Mouse (Mus musculus) heart, embryonic 11.5 days (tissue): ENCODE measurements around the gene Gab2. TPM values are rescaled to one million over a fixed set of nuclear protein-coding genes. Genes with fewer than 3 reads are reported as not detected.
"Not testable (repeated sequence)": the region's sequence is repeated elsewhere in the genome, so short reads cannot be mapped to it uniquely, and the experiment has no call there.

Experiments
- ATAC-seq: fragments of 200-750 bp; cut with Nextera tagmentation; replicated peaks from 2 replicates; pipeline ENCODE4 v1.8.0; 2017; ENCODE audit warnings: moderate library complexity; ENCODE audit not compliant: insufficient number of reproducible peaks, low FRiP score, low TSS enrichment
- H3K27ac ChIP-seq: fragments of 300-500 bp; sonication (generic); 2 replicates; pipeline ENCODE4 v1.5.1; 2014; ENCODE audit warnings: mild to moderate bottlenecking, low read depth, low read length
- H3K27me3 ChIP-seq: fragments of 300-500 bp; sonication (generic); 2 replicates; pipeline ENCODE4 v1.6.1; 2014; ENCODE audit warnings: mild to moderate bottlenecking, low read length, mixed read lengths; ENCODE audit not compliant: control insufficient read depth, insufficient read depth
- H3K36me3 ChIP-seq: fragments of 300-500 bp; sonication (generic); 2 replicates; pipeline ENCODE4 v1.6.1; 2014; ENCODE audit warnings: mild to moderate bottlenecking, low read length, moderate library complexity, mixed read lengths; ENCODE audit not compliant: control insufficient read depth, insufficient read depth
- H3K4me1 ChIP-seq: fragments of 300-500 bp; sonication (generic); 2 replicates; pipeline ENCODE4 v1.6.1; 2014; ENCODE audit warnings: low read length; ENCODE audit not compliant: control insufficient read depth, insufficient read depth
- H3K4me2 ChIP-seq: fragments of 300-500 bp; sonication (generic); 2 replicates; pipeline ENCODE4 v1.6.1; 2014; ENCODE audit warnings: mild to moderate bottlenecking, moderate library complexity
- H3K4me3 ChIP-seq: fragments of 300-500 bp; sonication (generic); 2 replicates; pipeline ENCODE4 v1.5.1; 2014; ENCODE audit warnings: low read depth, low read length
- H3K9ac ChIP-seq: fragments of 300-500 bp; sonication (generic); 2 replicates; pipeline ENCODE4 v1.6.1; 2014; ENCODE audit warnings: mild to moderate bottlenecking, low read depth, low read length, moderate library complexity
- H3K9me3 ChIP-seq: fragments of 300-500 bp; sonication (generic); replicated peaks from 2 replicates; pipeline ENCODE4 v1.6.1; 2016; ENCODE audit warnings: low read length; ENCODE audit not compliant: control insufficient read depth
- WGBS: fragments of 180-500 bp; shearing (Covaris S2); extraction: QIAGEN DNeasy Blood & Tissue Kit; methylation state at CpG from one replicate; pipeline ENCODE4 v1.1.7; 2014; ENCODE audit not compliant: insufficient replicate concordance; 5-methylcytosine and 5-hydroxymethylcytosine counted together
- polyA plus RNA-seq: library from polyadenylated mRNA; unstranded; fragments of >200 nt; fragmentation: Nextera tagmentation; extraction: Ambion mirVana; gene quantifications from 2 replicates; pipeline ENCODE4 v1.2.1, GENCODE M21; 2014

Gene Gab2
- polyA plus RNA-seq, 1 experiment from 2014 or later, result 5.7 TPM

DNA sequence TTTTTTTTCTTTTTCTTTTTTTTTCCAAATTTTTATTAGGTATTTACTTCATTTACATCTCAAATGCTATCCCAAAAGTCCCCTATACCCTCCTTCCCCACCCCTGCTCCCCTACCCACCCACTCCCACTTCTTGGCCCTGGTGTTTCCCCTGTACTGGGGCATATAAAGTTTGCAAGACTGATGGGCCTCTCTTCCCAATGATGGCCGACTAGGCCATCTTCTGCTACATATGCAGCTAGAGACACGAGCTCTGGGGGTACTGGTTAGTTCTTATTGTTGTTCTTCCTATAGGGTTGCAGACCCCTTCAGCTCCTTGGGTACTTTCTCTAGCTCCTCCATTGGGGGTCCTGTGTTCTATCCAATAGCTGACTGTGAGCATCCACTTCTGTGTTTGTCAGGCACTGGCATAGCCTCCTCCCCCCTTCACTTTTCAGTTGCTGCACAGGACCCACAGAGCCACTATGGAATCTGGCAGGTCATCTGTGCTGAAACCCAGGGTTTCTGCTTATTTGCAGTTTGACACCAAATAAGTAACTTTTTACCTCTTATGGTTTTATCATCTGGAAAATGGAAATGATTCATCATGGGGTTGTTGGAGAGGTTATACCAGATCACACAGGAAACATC, 164.7 kb downstream of the Gab2 start:
- H3K9me3 ChIP-seq, H3K4me2 ChIP-seq, H3K9ac ChIP-seq, H3K4me3 ChIP-seq, H3K27ac ChIP-seq, H3K4me1 ChIP-seq, H3K27me3 ChIP-seq, ATAC-seq, H3K36me3 ChIP-seq: not testable (repeated sequence)
- 55% methylated on average over 2 of the region's 2 CpGs for WGBS

DNA sequence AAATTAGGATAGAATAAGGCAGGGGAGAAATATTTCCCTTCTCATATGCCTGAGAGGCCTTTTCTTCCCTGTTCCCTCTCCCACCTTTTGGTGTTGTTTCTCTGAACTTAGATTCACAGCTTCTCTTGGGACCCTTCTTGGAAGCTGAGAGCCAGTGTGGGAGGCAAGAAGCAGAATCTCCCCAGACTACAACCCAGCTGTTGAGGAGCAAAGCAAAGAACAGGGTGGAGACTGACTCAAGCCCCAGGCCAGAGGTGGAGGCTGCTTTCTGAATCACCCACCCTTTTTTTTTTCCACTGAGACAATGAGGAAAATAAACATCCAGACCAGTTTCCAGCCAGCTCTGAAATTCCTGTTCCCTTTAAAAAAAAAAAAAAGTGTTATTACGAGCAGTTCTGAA, 166.3 kb downstream of the Gab2 start:
- H3K9me3 ChIP-seq, result no peaks in the 10 kb centered on the region
- H3K27me3 ChIP-seq, result no peaks in the 10 kb centered on the region
- no peaks in the 10 kb centered on the region for H3K36me3 ChIP-seq
- ATAC-seq, result no peak
- H3K4me3 ChIP-seq, result no peak overlapping the region
- H3K4me2 ChIP-seq, result no peak overlapping the region
- 52% methylated on average over 1 of the region's 1 CpGs for WGBS
- H3K4me1 ChIP-seq, result peaks cover 3% of the 10 kb centered on the region; the same call in 1 of the 2 replicates
- H3K9ac ChIP-seq, result no peak overlapping the region
- H3K27ac ChIP-seq, result peak overlapping the region; percentile 18; the same call in 1 of the 2 replicates

DNA sequence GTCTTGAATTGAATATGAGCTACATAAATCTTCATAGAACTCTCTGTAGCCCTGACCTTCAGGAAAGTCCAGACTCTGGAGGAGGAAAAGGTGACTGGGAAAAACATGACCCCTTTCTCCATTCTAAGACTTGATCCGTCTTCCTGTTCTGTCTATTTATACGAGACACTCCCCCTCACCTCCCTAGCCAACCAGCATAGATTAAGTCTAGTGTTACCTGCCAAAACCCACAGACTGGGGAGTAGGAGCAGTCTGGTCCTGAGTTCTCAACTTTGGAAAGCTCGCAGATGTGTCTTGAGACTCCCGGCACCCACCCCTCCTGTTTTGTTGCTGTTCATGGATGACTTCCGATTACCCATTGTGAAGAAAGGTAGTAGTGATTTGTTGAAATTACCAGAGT, 166.8 kb downstream of the Gab2 start:
- ATAC-seq, result no peak
- H3K27me3 ChIP-seq, result no peaks in the 10 kb centered on the region
- no peaks in the 10 kb centered on the region for H3K36me3 ChIP-seq
- 63% methylated on average over 5 of the region's 5 CpGs for WGBS
- no peak overlapping the region for H3K4me2 ChIP-seq
- H3K9ac ChIP-seq, result no peak overlapping the region
- no peaks in the 10 kb centered on the region for H3K9me3 ChIP-seq
- H3K4me3 ChIP-seq, result no peak overlapping the region
- H3K27ac ChIP-seq, result no peak overlapping the region
- H3K4me1 ChIP-seq, result peaks cover 3% of the 10 kb centered on the region; the same call in 1 of the 2 replicates

DNA sequence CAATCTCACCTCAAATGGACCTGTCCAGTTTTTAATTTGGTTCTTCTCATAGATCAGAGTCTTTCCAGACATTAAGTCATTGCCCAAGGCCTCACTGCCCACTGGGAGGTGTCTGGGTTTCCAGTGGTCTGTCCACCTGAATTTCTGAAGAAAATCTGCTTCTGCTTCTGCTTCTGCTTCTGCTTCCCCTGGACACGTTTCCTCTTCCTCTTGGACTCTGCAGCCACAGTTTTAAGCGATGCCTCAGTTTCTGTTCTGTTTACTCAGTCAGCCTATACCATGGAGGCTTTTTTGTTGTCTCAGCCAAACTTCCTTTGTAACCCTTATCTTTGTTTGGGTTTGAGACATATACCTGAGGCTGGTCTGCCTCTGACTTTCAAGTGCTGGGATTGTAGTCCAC, 170.3 kb downstream of the Gab2 start:
- H3K27ac ChIP-seq, result no peak overlapping the region
- H3K27me3 ChIP-seq, result no peaks in the 10 kb centered on the region
- no peaks in the 10 kb centered on the region for H3K9me3 ChIP-seq
- 53% methylated on average over 2 of the region's 2 CpGs for WGBS
- no peaks in the 10 kb centered on the region; the same call in 1 of the 2 replicates for H3K4me1 ChIP-seq
- no peak overlapping the region for H3K9ac ChIP-seq
- H3K4me3 ChIP-seq, result no peak overlapping the region
- no peaks in the 10 kb centered on the region for H3K36me3 ChIP-seq
- H3K4me2 ChIP-seq, result no peak overlapping the region
- ATAC-seq, result no peak

DNA sequence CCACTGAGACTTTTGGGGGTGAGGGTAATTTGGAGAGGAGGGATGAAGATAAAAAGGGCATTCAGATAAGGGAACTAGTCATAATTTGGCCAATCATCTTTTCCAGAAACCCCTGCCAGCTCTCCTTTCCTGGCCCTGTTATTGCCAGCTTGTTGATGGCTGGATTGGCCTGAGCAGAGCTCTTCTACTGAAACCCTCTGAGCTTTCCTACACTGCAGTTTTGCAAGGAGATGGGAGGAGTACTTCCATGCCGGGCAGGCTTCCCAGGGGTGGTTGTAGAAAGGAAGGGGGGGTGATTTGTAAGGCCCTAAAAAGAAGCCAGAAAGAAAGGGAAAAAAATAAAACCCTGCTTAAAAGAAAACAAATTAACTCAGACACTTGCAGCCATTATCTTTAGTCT, 181.2 kb downstream of the Gab2 start:
- H3K4me3 ChIP-seq, result no peak overlapping the region
- no peak for ATAC-seq
- WGBS, result 61% methylated on average over 1 of the region's 1 CpGs

DNA sequence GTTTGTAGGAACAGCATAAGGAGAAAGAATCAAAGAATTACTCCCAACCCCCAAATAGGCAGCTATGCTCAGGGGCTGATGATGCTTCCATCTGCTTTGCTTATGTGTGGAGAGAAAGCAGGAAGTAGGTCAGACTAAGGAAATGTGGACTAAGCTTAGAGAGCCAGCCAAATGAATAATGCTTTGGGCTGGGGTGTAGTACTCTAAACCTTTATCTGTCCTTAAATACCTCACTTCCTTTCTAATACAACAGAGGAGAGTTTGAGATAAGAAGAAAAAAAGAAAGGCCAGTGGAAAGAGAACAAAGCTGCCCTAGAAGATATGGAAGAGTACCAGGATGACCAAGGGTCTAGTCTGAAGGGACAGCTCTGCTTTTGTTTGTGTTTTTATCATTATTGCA, 189.0 kb downstream of the Gab2 start:
- H3K4me3 ChIP-seq, result no peak overlapping the region
- H3K36me3 ChIP-seq, result peaks cover 2% of the 10 kb centered on the region; the same call in 1 of the 2 replicates
- H3K27ac ChIP-seq, result peak overlapping the region; percentile 7; the same call in 1 of the 2 replicates
- H3K9ac ChIP-seq, result no peak overlapping the region
- peak; percentile 31; the same call in 1 of the 2 replicates for ATAC-seq
- H3K4me2 ChIP-seq, result no peak overlapping the region
- no peaks in the 10 kb centered on the region for H3K4me1 ChIP-seq
- no peaks in the 10 kb centered on the region for H3K9me3 ChIP-seq
- H3K27me3 ChIP-seq, result no peaks in the 10 kb centered on the region

More for the DNA sequence above, 181.2 kb downstream of the Gab2 start:
- Histone ChIP-seq H3K4me1 (0 out of 2 replicates have a peak, but pooled peaks cover 3% of the 10 kb centered on the region), H3K36me3 (no peaks in the 10 kb centered on the region), H3K27me3 (no peaks in the 10 kb centered on the region), H3K9me3 (no peaks in the 10 kb centered on the region), H3K9ac (no peak overlapping the region), H3K4me2 (no peak overlapping the region), H3K27ac (no peak overlapping the region)

DNA sequence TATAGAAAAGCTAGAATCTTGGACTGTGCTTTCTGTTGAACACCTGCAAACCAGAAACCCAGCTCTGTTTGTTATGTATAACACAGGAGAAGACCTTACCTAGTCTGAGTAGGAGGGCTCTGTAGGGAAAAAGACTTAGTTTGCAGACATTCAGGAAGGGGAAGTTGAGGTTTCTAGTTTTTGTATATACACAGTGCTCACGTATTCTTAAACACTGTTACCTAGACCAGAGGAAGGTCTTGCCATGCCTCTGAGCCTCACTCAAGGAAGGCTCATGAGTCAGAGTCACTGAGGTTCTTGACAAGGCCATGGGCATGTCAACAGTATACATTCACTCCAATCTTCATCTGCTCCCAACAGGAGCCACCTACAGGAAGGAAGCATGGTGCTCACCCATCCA, 189.7 kb downstream of the Gab2 start:
- H3K9me3 ChIP-seq, result no peaks in the 10 kb centered on the region
- no peaks in the 10 kb centered on the region for H3K27me3 ChIP-seq
- H3K4me2 ChIP-seq, result no peak overlapping the region
- WGBS, result 79% methylated on average over 1 of the region's 1 CpGs
- no peaks in the 10 kb centered on the region for H3K4me1 ChIP-seq
- H3K27ac ChIP-seq, result no peak overlapping the region; the same call in 1 of the 2 replicates
- ATAC-seq, result no peak
- no peak overlapping the region for H3K9ac ChIP-seq
- H3K4me3 ChIP-seq, result no peak overlapping the region
- H3K36me3 ChIP-seq, result peaks cover 2% of the 10 kb centered on the region; the same call in 1 of the 2 replicates

DNA sequence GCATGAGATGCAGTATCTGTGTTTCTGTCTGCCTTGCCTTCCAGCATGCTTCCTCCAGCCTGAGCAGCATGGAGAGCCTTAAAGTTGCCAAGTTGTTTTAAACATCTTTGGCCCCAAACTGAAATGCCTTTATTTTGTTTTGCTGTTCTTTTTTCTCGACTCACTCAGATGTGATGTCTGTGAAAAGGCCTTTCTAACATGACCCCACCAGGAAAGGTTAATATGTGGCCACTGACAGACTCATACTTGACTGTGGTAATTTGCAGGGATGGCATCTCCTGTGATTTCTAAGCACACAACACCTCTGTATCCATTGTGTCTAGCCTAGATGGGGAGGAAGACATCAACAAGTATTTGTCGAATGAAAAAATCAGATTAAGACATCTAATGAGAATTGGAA, 215.6 kb downstream of the Gab2 start:
- no peak overlapping the region for H3K4me3 ChIP-seq
- H3K27me3 ChIP-seq, result no peaks in the 10 kb centered on the region
- no peak for ATAC-seq
- H3K27ac ChIP-seq, result no peak overlapping the region
- H3K9me3 ChIP-seq, result no peaks in the 10 kb centered on the region
- H3K36me3 ChIP-seq, result no peaks in the 10 kb centered on the region; the same call in 1 of the 2 replicates
- no peak overlapping the region for H3K4me2 ChIP-seq
- H3K4me1 ChIP-seq, result no peaks in the 10 kb centered on the region
- 49% methylated on average over 2 of the region's 2 CpGs for WGBS
- H3K9ac ChIP-seq, result no peak overlapping the region

DNA sequence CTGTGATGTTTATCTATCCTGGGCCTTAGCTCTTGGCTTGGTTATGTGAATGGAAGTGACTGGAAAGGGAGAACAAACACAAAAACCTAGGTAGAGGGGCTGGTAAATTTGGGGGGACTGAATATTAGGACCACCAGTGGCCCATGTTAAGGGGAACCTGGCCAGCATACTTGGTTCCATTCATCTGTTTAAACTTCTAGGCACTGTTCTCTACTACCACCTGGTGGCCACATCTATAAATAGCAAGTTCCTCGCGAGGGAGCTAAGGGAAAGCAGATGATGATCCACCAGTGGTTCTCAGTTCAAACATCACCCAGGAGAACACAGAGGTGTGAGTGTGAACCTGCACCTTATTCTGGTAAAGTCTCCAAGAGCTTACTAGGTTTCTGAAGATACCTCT, 216.1 kb downstream of the Gab2 start:
- no peak overlapping the region for H3K4me2 ChIP-seq
- no peaks in the 10 kb centered on the region; the same call in 1 of the 2 replicates for H3K36me3 ChIP-seq
- H3K4me3 ChIP-seq, result no peak overlapping the region; the same call in 1 of the 2 replicates
- H3K4me1 ChIP-seq, result no peaks in the 10 kb centered on the region
- ATAC-seq, result no peak; the same call in 1 of the 2 replicates
- WGBS, result 0% methylated on average over 2 of the region's 2 CpGs
- H3K27me3 ChIP-seq, result no peaks in the 10 kb centered on the region
- no peak overlapping the region for H3K9ac ChIP-seq
- no peaks in the 10 kb centered on the region for H3K9me3 ChIP-seq
- H3K27ac ChIP-seq, result no peak overlapping the region
